Mouse (Mus musculus) retina, postnatal 1 day (tissue): ENCODE measurements around the gene Fli1.
A peak's percentile ranks its signal among the peaks of the same experiment; 100 is the strongest.

Experiments
- DNase-seq: peaks from one replicate; pipeline ENCODE4 v3.0.0-alpha.2; 2012

The Fli1 gene

DNA sequence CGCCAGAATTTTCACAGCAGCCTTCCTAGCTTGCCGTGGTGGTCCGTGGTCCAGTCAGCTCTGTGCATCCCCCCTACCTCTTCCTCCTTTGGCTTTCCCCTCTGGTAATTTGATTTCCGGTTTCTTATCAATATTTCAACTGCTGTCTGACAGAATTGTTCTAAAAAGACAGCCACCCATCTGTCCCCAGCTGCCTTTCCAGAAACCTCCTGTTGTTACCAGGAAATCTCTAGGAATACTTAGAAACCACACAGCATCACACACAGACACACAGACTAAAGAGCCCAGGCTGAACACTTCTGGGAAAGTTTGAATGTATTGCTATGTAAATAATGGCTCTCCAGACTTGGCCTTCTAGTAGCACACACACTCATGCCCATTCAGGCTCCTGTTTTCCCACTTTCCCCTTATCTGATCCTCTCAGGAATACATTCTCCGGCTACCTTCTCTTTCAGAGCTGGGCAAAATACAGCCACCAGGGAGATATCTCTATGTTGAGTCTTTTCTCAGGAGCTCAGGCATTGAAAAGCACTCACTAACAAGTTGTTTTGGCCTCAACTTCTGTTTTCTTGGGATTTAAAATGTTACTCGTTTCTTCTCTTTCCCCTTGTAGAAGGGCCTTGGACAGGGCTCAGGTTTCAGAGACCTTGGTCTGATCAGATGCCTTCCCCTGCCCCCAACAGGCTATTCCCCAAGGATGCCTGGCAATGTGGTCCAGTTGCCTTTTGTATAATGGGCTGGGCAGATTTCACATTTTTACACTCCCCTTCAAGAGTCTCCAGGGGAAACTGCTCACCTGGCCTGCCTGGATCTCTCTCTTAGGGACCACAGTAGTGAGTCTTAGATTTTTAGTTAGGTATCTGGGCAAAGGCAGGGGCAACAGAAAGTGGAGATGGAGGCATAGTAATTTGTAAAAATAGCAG lies 7.1 kb upstream of the Fli1 start:
- no peak for DNase-seq

DNA sequence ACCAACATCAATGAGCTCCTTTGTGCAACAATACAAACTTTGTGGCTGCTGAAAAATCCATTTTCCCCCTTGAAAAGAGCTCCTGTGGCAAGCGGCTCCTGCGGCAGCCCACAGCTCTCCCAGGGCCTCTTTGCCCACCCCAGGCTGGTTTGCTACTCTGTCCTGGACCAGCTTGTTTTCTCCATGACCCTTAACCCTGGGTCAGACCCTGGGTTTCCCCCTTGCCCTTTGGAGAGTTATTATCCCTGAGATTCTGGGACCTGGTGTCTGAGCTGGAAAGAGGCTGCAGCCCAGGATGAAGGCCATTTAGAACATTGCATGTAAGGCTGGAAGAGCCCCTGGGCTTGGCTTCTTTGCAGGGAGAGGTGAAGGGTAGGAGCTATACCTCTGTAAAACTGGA lies 4.1 kb upstream of the Fli1 start:
- DNase-seq, result no peak

DNA sequence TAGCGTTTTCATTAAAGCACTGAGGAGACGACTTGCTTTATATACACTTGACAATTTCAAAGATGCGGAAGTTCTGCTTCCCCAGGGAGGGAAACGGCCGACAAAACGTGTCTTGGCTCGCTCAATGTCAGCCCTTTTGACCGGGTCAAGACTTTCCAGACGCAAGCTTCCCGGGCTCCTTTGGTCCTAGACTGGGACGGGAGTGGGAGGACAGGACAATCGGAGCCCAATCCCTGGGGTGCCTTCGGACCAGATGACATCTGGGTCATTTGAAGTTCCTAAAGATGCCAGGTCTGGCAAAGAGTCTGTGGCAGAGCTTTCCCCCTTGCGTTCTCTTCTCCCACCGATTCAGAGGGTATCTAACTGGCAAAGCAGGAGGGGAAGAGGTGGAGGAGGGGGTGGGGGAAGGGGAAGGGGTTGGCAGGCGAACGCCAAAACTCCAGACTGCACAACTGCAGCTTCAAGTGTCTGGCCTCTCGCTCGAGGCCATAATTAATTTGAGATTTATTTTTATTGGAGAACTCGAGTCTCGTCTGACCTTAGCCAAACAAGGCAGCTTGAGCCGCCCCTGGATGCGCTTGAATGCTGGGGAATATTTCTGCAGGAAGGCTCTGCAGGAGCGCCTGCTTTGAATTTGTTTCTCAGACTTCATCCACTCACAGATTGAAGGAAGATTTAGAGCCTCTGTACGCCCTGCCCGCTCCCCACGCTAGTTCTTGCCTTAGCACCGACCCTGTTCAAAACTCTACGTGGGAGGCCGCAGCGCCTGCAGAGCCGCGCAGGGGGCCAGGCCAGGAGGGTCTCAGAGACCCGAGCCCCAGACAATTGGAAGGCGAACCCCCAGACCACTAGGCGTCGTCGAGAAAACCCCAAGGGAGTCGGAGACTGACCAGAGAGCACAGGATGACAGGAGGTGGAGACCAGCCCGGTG lies 2.3 kb upstream of the Fli1 start:
- peak; percentile 29 for DNase-seq

DNA sequence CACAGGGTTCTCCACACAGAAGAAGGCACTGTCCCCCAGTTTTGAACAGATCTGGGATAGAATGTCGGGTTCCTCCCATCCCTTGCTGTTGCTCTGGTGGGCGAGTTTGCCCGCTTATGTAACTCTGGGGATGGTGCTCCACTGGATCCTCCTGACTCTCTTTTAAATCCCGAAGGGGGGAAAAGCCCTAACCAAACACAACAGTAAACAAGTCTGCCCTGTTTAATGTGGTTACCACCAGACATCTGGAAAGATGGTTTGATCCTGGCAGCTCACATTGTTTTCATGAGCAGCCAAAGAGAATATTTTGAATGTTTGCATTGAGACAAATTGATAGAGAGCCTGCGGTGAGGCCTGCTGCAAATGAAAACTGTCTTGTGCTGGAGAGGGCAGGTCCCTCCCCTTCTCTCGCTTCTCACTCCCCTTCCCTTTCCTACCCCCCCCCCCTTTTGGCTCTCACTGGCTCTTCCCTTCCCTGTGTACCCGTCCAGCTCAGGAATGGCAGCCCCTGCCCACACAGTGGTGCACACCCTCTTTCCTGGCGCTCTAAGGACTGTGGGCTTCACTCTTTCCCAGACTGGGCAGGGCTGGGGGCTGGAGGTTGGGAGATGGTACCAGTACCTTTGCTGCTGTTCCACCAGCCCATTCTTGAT lies 1.4 kb upstream of the Fli1 start:
- DNase-seq, result no peak

DNA sequence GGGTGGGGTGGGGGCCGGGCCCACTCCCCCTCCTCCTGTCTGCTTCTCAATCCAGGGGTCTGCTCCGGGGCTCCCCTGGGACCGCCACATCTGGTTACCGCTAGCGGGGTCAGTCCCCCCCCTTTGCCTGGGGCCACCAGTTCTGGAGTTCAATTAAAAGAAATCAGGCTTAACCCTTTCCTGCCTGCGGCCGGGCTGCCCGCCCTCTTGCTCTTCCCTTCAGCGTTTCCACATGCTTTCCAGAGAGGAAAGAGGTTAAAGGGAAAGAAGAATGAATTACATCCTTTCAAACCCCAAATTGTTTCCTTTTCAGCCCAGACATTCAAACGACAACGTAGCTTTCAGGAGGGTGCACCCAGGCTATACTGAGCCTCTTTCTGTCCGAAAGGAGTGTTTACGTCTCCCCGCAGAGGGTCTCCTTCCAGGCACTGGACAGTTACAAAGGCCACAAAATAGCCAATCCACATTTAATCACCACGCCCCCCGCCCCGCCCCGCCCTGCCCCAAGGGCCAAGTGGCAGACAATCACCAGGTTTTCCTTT lies 450 bp upstream of the Fli1 start:
- DNase-seq, result peak; percentile 35

DNA sequence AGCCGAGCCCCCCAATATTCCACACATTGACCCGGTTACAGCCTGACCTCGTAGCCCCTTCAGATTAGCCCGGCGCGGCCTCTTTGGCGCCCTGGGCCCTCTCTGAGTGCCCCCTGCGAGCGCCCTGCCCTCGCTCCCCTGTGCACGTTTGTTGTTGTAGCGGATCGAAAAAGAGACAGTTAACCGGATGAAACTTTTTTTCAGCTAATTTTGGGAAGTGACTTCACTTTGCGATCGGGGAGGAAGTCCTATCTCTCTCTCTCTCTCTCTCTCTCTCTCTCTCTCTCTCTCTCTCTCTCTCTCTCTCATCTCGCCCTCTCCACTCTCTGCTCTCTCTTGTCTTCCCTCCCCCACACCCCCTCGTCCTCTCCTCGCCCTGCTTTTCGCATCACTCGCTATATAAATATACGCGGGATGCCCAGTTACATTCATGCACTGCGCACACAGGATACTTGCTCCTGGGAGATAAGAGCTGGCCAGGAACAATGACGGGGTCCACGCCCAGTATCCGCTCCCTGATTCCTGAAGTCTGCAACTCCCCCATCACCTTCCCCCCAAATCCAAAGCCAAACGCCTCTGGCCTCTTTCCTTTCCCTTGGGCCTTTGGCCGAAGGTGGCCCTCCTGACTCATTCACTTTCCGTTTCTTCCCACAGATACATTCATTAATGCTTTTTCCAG lies 1.3 kb downstream of the Fli1 start:
- peak; percentile 32 for DNase-seq

DNA sequence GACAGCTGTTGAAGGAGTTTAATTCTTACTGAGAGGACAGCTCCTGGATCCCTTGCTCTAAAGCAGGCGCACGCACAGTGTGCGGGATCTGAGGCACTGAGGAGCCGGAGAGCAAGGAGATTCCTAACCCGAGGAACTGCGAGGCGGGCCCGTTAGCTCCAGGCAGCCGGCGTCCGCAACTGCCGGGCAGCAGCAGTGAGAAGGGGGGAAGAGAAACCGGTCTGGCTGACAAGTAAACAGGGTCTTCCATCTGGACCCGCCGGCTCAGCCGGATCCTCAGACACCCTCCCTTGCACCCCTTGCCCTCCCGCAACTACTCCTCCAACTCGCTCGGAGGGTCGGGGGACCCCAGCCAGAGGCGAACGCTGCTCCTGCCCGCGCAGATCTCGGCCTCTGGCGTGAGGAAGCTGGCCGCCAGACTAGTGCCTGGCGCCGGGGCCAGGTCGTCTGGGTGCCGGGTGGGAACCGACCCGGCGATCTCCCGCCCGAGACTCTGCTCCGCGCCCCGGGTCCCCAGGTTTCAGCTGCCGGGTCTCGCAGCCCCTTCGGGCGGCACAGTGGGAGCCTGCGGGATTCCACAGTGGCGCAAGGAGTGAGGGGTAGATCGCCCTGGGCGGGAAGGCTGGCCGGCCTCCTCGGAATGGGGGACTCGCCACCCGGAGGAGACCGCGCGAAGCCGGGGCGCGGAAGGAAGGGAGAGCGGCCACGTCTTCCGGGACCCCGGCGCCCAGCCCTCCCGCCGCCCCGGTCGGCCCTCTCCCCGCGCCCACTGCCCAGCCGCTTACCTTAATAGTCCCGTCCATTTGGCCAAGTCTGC lies 2.0 kb downstream of the Fli1 start:
- DNase-seq, result peak; percentile 57

DNA sequence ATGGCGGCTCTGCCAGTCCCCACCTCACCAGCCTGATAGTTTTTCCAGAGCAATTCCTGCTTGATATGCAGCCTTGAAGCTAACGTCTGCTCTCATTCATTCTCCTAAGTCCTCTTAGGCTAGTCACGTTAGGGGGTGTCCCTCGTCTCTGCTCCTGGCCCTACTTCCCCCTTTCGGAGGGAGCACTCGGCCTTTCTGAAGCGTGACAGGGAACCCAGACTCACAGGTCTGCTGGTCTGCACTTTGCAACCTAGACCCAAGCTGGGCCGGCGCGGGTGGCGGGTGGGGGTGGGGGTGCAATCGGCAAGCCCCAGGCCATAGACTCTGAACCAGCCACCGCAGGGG lies 2.6 kb downstream of the Fli1 start:
- DNase-seq, result no peak

DNA sequence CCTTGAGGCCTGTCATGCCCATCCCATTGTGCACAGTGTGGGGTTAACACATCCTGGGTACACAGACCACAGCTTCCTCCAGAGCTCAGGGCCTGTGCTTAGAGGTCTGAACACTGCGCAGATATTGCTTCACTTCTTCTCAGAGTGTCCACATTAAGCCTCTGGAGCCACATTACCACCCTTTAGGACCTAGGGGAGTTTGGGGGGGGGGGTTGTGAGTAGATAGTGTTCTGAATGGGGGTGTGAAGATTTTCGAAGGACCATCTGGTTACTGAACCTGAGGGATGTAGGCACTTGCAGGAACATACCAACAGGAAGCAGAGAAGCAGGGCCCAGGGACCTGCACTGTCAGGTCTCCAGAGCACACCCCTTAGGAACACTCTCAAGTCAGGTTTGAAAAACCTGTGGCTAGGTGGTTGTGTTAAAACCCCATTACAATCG lies 3.3 kb downstream of the Fli1 start:
- DNase-seq, result no peak

DNA sequence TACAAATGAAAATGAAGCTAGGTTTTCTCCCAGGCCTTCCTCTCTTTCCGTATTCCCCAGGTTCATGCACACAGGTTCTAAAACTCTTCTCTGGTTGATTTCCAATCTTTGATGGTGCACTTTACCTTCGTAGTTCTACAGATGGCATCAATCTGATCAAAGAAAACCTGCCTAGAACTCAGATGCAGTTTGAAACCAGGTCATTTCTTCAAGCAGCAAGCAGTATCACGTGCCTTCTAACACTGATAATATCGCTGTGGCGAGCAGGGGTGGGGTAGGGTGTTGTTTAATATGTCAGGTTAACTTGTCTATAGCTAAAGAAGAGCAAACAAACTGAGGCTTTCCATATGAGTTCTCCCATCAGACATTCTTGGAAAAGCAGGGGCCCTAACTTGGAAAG lies 4.5 kb downstream of the Fli1 start:
- no peak for DNase-seq

DNA sequence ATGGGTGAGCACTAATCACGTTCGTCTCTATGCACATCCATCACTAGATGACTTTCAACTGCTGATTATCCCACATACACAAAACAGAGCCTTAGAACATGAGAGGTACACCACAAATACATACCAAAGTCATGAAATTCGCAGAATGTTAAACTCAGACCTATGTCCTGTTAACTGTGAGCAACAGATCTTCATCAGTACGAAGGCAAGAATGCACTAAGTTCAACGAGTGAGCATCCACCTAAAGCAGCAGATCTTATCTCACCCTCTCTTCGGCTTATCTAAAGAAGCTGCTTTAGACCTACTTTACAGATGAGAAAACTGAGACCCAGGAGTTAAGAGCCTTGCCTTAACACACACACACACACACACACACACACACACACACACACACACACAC lies 5.0 kb downstream of the Fli1 start:
- no peak for DNase-seq

DNA sequence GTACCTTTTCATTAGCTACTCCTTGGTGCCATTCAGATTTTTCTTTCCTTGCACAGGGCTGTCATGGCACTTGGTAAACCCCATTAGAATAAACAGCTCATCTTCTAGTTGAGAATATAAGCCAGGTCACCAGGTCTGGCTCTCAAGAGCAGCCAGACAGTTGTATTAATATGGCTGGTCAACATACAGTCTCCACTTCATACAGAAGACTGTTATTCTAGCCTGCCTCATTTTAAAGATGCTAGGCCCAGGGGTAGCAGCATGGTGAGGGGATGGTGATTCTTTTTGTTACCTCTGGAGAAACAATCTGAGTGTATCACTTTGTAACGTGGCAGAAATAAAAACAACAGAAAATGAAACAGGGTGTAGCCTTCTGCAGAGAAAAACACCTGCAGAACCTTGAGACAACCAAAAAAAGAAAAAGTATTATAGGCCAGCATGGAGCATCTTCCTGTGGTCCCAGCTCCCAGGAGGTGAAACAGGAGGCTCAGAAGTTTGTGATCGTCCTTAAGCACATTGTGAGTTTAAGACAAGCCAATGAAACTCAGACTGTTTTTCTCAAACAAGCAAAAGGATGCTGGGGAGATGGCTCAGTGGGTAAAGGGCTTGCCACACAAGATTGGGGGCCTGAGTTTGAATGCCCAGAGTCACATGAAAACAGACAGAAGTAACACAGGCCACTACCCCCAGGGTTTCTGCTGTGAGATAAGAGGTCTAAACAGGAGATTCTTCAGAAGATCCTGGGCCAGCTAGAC lies 7.3 kb downstream of the Fli1 start:
- no peak for DNase-seq

DNA sequence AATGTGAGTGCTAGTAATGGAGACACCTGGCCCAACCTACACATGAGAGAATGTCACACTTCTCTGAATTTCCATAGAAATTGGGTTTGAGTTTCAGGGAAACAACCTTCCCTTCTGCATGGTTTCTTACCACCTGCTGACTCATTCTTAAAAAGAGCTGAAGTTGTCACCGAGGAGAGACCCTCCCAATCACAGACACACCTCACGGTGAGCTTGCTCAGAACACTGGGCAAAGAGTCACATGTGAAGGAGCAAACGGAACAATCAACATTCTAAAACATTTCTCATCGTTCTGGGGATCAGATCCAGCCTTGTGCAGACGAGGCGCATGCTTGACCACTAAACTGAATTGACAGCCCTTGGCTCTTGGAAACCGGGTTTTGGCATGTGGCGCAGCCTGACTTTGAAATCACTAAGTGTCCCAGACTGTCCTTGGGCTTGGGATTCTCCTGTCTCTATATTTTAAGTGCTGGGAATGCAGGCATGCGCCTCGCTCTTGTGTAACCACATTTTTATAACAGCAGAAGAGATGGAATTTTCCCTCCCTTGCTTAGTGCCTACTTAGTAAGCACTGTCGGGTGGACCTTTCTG lies 8.5 kb downstream of the Fli1 start:
- DNase-seq, result no peak

DNA sequence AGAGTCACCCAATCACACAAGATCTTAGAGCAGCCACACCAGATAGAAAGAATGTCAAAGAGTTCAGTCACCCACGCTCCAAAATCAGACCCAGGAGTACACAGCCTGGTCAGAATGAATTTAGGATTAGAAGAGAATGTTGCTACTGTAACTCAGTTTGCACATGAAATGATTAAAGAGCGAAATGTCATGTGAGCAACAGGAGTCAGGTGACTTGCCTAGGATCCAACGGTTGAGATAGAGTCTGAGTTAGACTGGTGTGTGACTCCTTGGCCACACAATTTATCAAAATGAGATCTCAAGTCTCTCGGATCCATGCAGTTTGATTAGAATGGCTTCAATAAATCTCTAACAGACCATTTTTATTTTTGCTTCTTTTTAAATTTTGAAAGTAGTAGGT lies 11.1 kb downstream of the Fli1 start:
- DNase-seq, result no peak

DNA sequence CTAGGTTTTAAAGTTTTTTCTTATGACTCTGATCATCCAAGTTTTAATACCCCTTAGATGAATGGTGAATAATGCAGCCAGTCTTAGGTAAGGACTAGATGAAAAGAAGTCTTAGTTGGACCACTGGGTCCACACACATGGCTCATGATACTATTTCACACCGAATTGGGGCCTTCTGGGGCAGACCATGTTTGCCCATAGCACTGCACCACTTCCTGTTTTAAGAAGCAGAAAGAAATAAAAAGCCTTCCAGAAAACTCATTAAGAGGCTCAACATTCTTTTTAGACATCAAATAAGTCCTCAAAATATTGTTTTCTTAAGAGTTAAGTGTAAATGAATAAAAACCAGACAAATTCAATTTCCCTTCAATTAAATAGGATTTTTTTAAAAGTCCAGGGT lies 11.7 kb downstream of the Fli1 start:
- DNase-seq, result no peak

DNA sequence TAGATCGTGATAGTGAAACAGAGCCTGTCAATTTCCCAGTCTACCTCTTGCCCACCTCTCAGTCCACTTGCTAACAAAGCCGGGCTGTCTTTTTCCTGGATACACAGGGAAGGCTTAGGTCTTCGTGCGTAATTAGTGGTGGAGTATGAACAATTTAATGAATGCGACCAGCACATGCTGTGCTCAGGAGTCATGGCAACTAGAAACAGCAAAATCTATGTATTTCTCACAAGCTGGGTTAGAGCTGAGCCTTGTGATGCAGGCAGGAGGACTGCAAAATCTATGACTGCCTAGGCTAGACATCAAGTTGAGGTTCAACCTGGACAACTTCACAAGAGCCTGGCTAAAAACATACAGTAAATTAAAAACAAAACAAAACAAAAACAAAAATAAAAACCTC lies 12.5 kb downstream of the Fli1 start:
- DNase-seq, result no peak

DNA sequence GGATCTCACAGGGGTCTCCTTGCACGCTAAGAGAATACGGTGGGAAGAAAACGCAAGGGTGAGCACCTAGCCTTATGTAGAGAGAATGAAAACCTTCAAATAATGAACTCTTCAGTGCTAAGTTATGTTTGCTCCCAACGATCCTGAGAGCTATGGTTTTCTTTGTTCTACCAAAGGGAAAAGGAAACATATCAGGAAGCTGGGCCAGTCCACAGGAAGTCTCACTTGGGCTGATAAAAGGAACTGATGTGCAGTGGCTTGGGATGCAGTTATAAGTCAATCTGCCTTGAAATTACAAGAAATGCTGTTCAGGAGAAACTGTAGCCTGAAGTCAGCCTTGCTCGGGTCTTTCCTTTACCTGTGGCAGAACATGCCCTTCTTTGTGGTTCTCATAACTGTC lies 13.1 kb downstream of the Fli1 start:
- DNase-seq, result no peak

DNA sequence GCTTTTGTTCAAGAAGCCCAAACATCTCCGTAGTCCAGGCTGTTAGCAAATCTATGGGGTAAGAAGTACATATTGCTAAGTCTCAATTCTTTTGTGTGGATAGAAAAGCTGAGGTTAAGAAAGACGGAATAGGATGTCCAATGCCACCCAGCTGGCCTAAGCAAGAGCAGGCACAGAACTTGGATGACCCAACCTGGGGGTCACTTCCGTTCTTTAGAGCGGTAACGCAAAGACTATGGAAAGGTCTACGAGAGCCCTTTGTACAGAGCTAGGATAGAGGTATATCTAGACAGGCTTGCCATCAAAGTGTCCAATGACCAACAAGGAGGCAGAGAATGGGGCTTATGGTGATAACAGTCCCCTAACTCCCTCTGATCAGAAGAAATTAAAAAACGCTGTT lies 15.3 kb downstream of the Fli1 start:
- DNase-seq, result no peak

DNA sequence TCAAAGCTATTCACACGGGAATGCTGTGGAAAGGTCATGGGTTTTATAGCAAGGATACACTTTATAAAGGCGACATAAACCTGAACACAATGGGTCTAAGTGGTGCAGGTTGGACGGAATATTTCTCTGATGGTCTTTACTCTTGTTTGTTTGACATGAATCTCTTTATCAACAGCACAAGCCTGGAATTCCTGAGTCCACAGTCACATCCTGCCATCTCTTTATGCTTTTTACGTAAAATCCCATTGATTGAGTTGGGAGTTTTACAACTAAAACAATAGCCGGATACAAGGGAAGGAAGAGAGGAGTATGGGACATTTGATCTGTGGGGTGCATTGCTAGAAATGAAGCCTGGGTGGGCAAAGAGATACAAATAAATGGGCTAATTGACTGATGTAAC lies 16.9 kb downstream of the Fli1 start:
- no peak for DNase-seq

DNA sequence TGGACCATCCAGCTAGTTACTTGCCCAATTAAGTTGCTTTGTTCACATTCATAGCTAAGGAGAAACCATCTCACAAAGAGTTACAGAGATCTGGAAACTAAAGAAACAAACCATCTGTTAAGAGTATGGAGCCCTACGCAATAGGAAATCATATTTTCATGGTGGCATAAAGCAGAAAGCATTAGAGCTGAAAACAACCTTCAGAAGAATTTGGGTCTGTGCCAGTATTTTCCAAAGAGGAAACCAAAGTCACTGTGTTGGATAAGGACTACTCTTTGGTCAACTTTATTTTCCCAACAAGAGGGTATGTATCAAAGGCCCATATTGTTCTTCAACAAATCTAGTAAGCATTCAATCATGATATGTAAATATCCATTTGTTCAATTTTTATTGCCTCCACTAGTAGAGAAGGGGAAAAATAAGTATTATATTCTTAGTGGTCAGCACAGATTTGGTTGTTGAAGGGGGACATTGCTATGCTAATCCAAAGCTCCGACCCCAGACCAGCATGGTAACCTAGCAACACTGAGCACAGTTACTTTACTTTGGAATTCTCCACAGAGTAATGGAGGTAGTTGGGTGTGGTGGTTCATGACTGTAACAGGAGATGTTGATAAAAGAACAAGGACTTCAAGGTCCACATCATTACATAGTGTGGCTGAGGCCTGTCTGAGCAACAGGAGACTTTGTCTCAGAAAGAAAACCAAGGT lies 20.0 kb downstream of the Fli1 start:
- no peak for DNase-seq
